Mouse (Mus musculus) heart, embryonic 11.5 days (tissue): Measurements from ENCODE around the gene Tspan18. TPM values are rescaled to one million over a fixed set of nuclear protein-coding genes. Genes with fewer than 3 reads are reported as not detected.

Experiments used
- ATAC-seq: fragments of 200-750 bp; cut with Nextera tagmentation; replicated peaks from 2 replicates; pipeline ENCODE4 v1.8.0; 2017; ENCODE audit warnings: moderate library complexity; ENCODE audit not compliant: insufficient number of reproducible peaks, low FRiP score, low TSS enrichment
- H3K27ac ChIP-seq: fragments of 300-500 bp; sonication (generic); 2 replicates; pipeline ENCODE4 v1.5.1; 2014; ENCODE audit warnings: mild to moderate bottlenecking, low read depth, low read length
- H3K27me3 ChIP-seq: fragments of 300-500 bp; sonication (generic); 2 replicates; pipeline ENCODE4 v1.6.1; 2014; ENCODE audit warnings: mild to moderate bottlenecking, low read length, mixed read lengths; ENCODE audit not compliant: control insufficient read depth, insufficient read depth
- H3K36me3 ChIP-seq: fragments of 300-500 bp; sonication (generic); 2 replicates; pipeline ENCODE4 v1.6.1; 2014; ENCODE audit warnings: mild to moderate bottlenecking, low read length, moderate library complexity, mixed read lengths; ENCODE audit not compliant: control insufficient read depth, insufficient read depth
- H3K4me1 ChIP-seq: fragments of 300-500 bp; sonication (generic); 2 replicates; pipeline ENCODE4 v1.6.1; 2014; ENCODE audit warnings: low read length; ENCODE audit not compliant: control insufficient read depth, insufficient read depth
- H3K4me2 ChIP-seq: fragments of 300-500 bp; sonication (generic); 2 replicates; pipeline ENCODE4 v1.6.1; 2014; ENCODE audit warnings: mild to moderate bottlenecking, moderate library complexity
- H3K4me3 ChIP-seq: fragments of 300-500 bp; sonication (generic); 2 replicates; pipeline ENCODE4 v1.5.1; 2014; ENCODE audit warnings: low read depth, low read length
- H3K9ac ChIP-seq: fragments of 300-500 bp; sonication (generic); 2 replicates; pipeline ENCODE4 v1.6.1; 2014; ENCODE audit warnings: mild to moderate bottlenecking, low read depth, low read length, moderate library complexity
- H3K9me3 ChIP-seq: fragments of 300-500 bp; sonication (generic); replicated peaks from 2 replicates; pipeline ENCODE4 v1.6.1; 2016; ENCODE audit warnings: low read length; ENCODE audit not compliant: control insufficient read depth
- WGBS: fragments of 180-500 bp; shearing (Covaris S2); extraction: QIAGEN DNeasy Blood & Tissue Kit; methylation state at CpG from one replicate; pipeline ENCODE4 v1.1.7; 2014; ENCODE audit not compliant: insufficient replicate concordance; 5-methylcytosine and 5-hydroxymethylcytosine counted together
- polyA plus RNA-seq: library from polyadenylated mRNA; unstranded; fragments of >200 nt; fragmentation: Nextera tagmentation; extraction: Ambion mirVana; gene quantifications from 2 replicates; pipeline ENCODE4 v1.2.1, GENCODE M21; 2014

Tspan18 gene
- polyA plus RNA-seq, 1 experiment from 2014 or later: 75.5 TPM

GRCm38 (mm10) chr2:93190771-93191487, 143.4 kb downstream of the Tspan18 start:
- Histone ChIP-seq H3K36me3 (no peaks in the 10 kb centered on the region), H3K4me3 (no peak overlapping the region), H3K4me2 (no peak overlapping the region; the same call in 1 of the 2 replicates), H3K4me1 (peaks cover 18% of the 10 kb centered on the region; the same call in 1 of the 2 replicates), H3K27ac (no peak overlapping the region), H3K9me3 (no peaks in the 10 kb centered on the region), H3K27me3 (peaks cover 12% of the 10 kb centered on the region), H3K9ac (no peak overlapping the region)
- ATAC-seq: no peak
- 25% methylated on average over 9 of the region's 9 CpGs for WGBS

GRCm38 (mm10) chr2:93188761-93189458, 145.4 kb downstream of the Tspan18 start:
- Histone ChIP-seq H3K27ac (peak overlapping the region; percentile 42; the same call in 1 of the 2 replicates), H3K36me3 (no peaks in the 10 kb centered on the region), H3K4me3 (peak overlapping the region; percentile 68), H3K9ac (peak overlapping the region; percentile 71; the same call in 1 of the 2 replicates), H3K9me3 (no peaks in the 10 kb centered on the region), H3K4me2 (peak overlapping the region; percentile 98), H3K4me1 (peaks cover 18% of the 10 kb centered on the region; the same call in 1 of the 2 replicates), H3K27me3 (peaks cover 18% of the 10 kb centered on the region)
- 7% methylated on average over 19 of the region's 19 CpGs for WGBS
- no peak for ATAC-seq

DNA sequence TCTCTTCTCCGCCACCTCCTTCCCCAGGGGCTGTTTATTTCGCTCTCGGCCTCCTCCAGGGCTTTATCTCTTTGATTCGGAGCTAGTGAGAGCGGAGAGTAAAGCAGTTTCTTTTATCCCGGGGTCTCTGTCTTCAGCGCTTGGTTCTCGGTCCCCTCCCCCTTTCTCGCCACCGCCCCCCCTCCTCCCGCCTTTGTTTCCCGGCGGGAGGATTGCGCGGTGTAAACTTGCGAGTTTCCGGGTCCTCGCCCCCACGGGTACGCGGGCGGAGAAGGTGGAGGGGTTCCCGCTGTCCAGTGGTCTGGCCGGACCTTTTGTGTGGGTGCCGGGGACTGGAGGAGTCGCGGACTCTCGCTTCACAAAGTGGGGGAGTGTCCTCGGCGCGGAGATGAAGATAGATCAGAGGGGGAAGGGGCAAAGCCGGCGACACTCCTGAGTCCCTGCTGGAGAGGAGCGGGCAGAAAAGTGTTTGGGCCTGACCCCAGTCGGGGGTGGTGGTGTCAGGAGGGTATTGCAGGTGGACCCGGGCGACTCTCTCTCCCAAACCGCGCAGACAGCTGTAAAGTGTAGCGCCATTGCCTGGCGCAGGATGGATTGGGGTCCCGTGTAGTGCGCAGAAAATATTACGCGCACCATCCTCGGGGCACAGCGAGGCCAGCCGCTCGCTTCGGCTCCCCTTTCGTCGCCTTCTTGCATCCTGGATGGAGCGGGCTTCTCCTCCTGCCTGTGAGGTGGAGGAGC, 146.1 kb downstream of the Tspan18 start:
- Histone ChIP-seq H3K27me3 (peaks cover 18% of the 10 kb centered on the region), H3K36me3 (no peaks in the 10 kb centered on the region), H3K9ac (peak overlapping the region; percentile 71), H3K4me3 (peak overlapping the region; percentile 68), H3K27ac (peak overlapping the region; percentile 42; the same call in 1 of the 2 replicates), H3K4me2 (peak overlapping the region; percentile 98), H3K9me3 (no peaks in the 10 kb centered on the region), H3K4me1 (peaks cover 18% of the 10 kb centered on the region; the same call in 1 of the 2 replicates)
- under 1% methylated on average over 53 of the region's 53 CpGs for WGBS
- no peak for ATAC-seq

DNA sequence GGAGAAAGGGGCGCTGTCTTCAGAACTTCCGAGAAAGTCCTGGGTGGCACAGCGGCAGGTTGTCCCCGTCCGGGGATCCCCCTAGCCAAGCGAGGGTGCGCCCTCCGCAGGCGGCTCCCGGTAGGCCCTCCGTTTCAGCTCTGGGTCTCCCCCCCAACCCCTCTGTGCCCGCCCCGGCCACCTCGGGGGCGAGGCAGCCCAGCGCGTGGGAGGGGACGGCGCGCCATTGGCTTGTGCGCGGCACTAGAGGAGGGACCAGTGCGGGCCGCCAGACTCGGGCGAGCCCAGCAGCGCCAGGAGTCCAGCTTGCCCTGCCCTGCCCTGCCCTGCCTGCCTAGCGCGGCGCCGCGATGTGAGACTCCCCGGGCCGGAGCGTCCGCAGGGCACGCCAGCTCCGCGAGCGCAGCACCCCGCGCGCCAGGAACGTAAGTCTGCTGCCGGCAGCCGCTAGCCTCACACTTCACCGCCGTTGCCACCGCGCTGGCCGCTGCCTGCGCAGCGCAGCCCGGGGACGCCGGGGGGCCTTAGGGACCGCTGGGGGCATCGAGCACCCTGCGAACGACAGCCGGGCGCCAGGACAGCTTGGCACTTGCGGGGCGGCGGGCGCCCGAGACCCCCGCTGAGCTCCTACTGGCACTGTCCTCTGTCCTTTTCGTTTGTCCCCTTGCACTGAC, 146.8 kb downstream of the Tspan18 start, which contains the start of gene Trp53i11:
TSS of gene Trp53i11 (plus strand) at position 226 of the 674 bp plus-strand sequence.
- H3K27me3 ChIP-seq: peaks cover 18% of the 10 kb centered on the region
- peak; percentile 62 for ATAC-seq
- peak within 1 kb of the TSS; percentile 68 for H3K4me3 ChIP-seq
- H3K9ac ChIP-seq: peak within 1 kb of the TSS; percentile 71
- H3K9me3 ChIP-seq: no peaks in the 10 kb centered on the region
- peaks cover 18% of the 10 kb centered on the region; the same call in 1 of the 2 replicates for H3K4me1 ChIP-seq
- WGBS: under 1% methylated on average over 69 of the region's 69 CpGs
- no peaks in the 10 kb centered on the region for H3K36me3 ChIP-seq
- peak within 1 kb of the TSS; percentile 42; the same call in 1 of the 2 replicates for H3K27ac ChIP-seq
- H3K4me2 ChIP-seq: peak within 1 kb of the TSS; percentile 98

- Histone ChIP-seq H3K9ac (no peak overlapping the region), H3K4me1 (0 out of 2 replicates have a peak, but pooled peaks cover 8% of the 10 kb centered on the region), H3K27me3 (peaks cover 55% of the 10 kb centered on the region), H3K4me2 (no peak overlapping the region), H3K27ac (no peak overlapping the region), H3K4me3 (no peak overlapping the region), H3K9me3 (no peaks in the 10 kb centered on the region), H3K36me3 (no peaks in the 10 kb centered on the region)
- no peak for ATAC-seq
- WGBS: 69% methylated on average over 11 of the region's 11 CpGs
Observed at GRCm38 (mm10) chr2:93182859-93183258, 151.4 kb downstream of the Tspan18 start.

DNA sequence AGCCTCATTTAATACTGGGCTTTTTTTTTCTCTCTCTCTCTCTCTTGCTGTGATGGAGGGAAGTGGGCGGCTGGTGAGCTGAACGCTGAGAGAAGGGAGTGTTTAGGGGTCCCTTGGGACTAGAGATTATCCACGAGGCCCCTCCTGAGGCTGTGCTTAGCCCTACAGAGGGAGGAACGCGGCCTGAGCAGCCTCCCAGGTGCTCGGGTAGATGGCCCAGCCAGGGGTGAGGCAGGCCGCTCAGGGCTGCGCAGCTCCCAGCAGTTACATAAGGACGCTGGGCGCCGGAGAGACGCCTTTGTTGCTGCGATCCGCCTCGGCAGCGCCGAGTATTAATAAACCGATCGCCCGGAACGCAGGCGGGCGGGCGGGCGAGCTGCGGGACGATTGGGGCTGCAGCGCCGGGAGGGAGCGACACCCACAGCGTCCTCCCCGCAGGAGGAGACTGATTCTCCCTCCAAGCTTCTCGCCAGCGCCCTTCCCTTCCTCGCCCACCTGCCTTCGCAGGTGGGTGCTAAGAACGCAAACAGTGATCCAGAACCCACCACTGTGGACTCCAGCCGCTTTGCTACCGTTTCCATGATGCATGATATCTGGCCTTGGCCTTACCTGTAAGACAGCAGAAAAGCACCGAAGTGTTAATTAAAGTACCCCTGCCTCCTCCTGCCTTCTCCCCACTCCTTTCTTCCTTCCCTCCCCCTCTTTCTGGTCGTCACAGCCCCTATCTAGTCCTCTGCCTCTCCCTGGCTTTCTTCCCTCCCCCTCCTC, 154.0 kb downstream of the Tspan18 start:
- 2% methylated on average over 41 of the region's 41 CpGs for WGBS

GRCm38 (mm10) chr2:93179603-93180002, 154.7 kb downstream of the Tspan18 start:
- Histone ChIP-seq H3K9ac (no peak overlapping the region), H3K4me3 (no peak overlapping the region), H3K36me3 (no peaks in the 10 kb centered on the region), H3K4me2 (no peak overlapping the region), H3K27ac (no peak overlapping the region), H3K27me3 (peaks cover 65% of the 10 kb centered on the region), H3K4me1 (0 out of 2 replicates have a peak, but pooled peaks cover 13% of the 10 kb centered on the region), H3K9me3 (no peaks in the 10 kb centered on the region)
- WGBS: 56% methylated on average over 5 of the region's 5 CpGs
- no peak for ATAC-seq

More for the DNA sequence above, 154.0 kb downstream of the Tspan18 start:
- ATAC-seq: no peak
- Histone ChIP-seq H3K36me3 (no peaks in the 10 kb centered on the region), H3K9ac (peak overlapping the region; percentile 58), H3K27ac (no peak overlapping the region), H3K4me2 (peak overlapping the region; percentile 71), H3K4me1 (0 out of 2 replicates have a peak, but pooled peaks cover 13% of the 10 kb centered on the region), H3K4me3 (peak overlapping the region; percentile 43), H3K27me3 (peaks cover 65% of the 10 kb centered on the region), H3K9me3 (no peaks in the 10 kb centered on the region)
